Mouse (Mus musculus): ENCODE data around the gene Clec10a. TPM values are rescaled to one million over a fixed set of nuclear protein-coding genes. Genes with fewer than 3 reads are reported as not detected.
A peak's percentile ranks its signal among the peaks of the same experiment; 100 is the strongest.

The Clec10a gene
- total and polyA plus RNA-seq, 3 experiments, result 1.7 to 3.8 (median 3.2) TPM

GRCm38 (mm10) chr11:70170291-70170690 lies 14.3 kb downstream of the Clec10a start:
- Histone ChIP-seq H3K4me3 (no peak overlapping the region), H3K4me1 (ENCODE audit: control insufficient read depth, insufficient read depth, low read length) (no peaks in the 10 kb centered on the region), H3K27ac (no peak overlapping the region), H3K36me3 (ENCODE audit: control insufficient read depth, insufficient read depth, low read length) (no peaks in the 10 kb centered on the region), H3K27me3 (ENCODE audit: control insufficient read depth, insufficient read depth, low read length) (no peaks in the 10 kb centered on the region), H3K9ac (ENCODE audit: low read depth, low read length) (no peak overlapping the region), H3K79me2 (replicated peaks; ENCODE audit: control insufficient read depth, insufficient read depth, low read length) (no peaks in the 10 kb centered on the region)
- no peak for DNase-seq
- TF ChIP-seq POLR2A (IDR thresholded peaks at IDR 0.05; ENCODE audit: insufficient read depth, low read depth, low read length) (no peak), CTCF (IDR thresholded peaks at IDR 0.05) (no peak)
- 70% methylated on average over 7 of the region's 7 CpGs for WGBS
- intact Hi-C loops (cut with DNase I), result loop anchor here (5.0 kb wide), 1 partner anchor 42 kb away; the partner anchor contains the start of gene Slc16a11

DNA sequence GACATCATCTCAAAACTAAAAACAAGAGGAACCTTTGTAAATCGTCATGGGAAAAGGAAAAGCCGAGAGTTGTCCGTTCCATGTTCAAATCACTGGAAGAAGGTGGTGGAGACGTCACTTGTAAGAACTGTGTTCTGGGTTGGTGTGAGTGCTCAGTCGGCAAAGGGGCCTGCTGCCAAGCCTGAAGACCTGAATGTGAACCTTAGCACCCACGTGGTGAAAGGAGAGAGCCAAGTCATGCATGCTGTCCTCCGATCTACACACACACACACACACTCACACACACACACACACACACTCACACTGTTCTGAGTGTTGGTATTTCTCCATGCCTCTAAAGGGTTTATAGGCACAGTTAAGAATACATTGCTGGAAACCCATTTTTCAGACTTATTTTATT lies 15.2 kb downstream of the Clec10a start:
- no peak for TF ChIP-seq POLR2A (IDR thresholded peaks at IDR 0.05; ENCODE audit: insufficient read depth, low read depth, low read length)
- Histone ChIP-seq H3K9ac (ENCODE audit: low read depth, low read length) (no peak overlapping the region), H3K4me1 (ENCODE audit: control insufficient read depth, insufficient read depth, low read length) (no peaks in the 10 kb centered on the region), H3K27me3 (ENCODE audit: control insufficient read depth, insufficient read depth, low read length) (no peaks in the 10 kb centered on the region), H3K4me3 (no peak overlapping the region), H3K27ac (no peak overlapping the region), H3K36me3 (ENCODE audit: control insufficient read depth, insufficient read depth, low read length) (no peaks in the 10 kb centered on the region), H3K79me2 (replicated peaks; ENCODE audit: control insufficient read depth, insufficient read depth, low read length) (no peaks in the 10 kb centered on the region)
- no peak for DNase-seq
- WGBS, result 68% methylated on average over 7 of the region's 7 CpGs
- intact Hi-C loops (cut with DNase I), result loop anchor here (5.0 kb wide), 1 partner anchor 41 kb away; the partner anchor contains the start of gene Slc16a11

- Histone ChIP-seq H3K9ac (ENCODE audit: low read depth, low read length) (no peak overlapping the region), H3K27ac (no peak overlapping the region), H3K4me3 (no peak overlapping the region), H3K79me2 (replicated peaks; ENCODE audit: control insufficient read depth, insufficient read depth, low read length) (no peaks in the 10 kb centered on the region), H3K4me1 (ENCODE audit: control insufficient read depth, insufficient read depth, low read length) (no peaks in the 10 kb centered on the region), H3K36me3 (ENCODE audit: control insufficient read depth, insufficient read depth, low read length) (no peaks in the 10 kb centered on the region), H3K27me3 (ENCODE audit: control insufficient read depth, insufficient read depth, low read length) (no peaks in the 10 kb centered on the region)
- TF ChIP-seq CTCF (IDR thresholded peaks at IDR 0.05) (peak; percentile 60), EP300 (IDR thresholded peaks at IDR 0.05; ENCODE audit: insufficient read depth, low read depth, low read length) (no peak), POLR2A (IDR thresholded peaks at IDR 0.05; ENCODE audit: insufficient read depth, low read depth, low read length) (no peak)
- 47% methylated on average over 3 of the region's 3 CpGs for WGBS
- intact Hi-C loops (cut with DNase I), result loop anchor here (5.0 kb wide), 1 partner anchor 40 kb away; the partner anchor contains the start of gene Slc16a11
- no peak for DNase-seq
Measured at GRCm38 (mm10) chr11:70171847-70172246, 15.8 kb downstream of the Clec10a start.

DNA sequence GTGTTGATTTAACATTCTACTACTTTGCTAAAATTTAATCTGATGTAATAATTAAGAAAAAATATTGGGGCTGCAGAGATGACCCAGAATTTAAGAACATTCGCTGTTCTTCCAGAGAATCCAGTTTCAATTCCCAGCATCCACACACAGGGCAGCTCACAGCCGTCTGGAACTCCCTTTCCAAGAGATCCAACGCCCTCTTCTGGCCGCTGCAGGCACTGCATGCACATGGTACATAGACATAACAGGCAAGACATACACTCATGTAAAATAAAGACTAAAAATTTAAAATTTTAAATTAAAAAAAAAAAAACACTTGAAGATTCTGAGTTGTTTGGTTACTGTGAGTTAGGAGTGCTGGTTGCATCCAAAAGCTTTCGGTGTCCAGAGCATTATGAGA lies 16.3 kb downstream of the Clec10a start:
- H3K9ac ChIP-seq (ENCODE audit: low read depth, low read length), result no peak overlapping the region
- WGBS, result 54% methylated on average over 5 of the region's 5 CpGs
- no peaks in the 10 kb centered on the region for H3K79me2 ChIP-seq (replicated peaks; ENCODE audit: control insufficient read depth, insufficient read depth, low read length)
- intact Hi-C loops (cut with DNase I), result loop anchor here (5.0 kb wide), 1 partner anchor 40 kb away; the partner anchor contains the start of gene Slc16a11
- no peak for DNase-seq
- no peak overlapping the region for H3K27ac ChIP-seq
- H3K4me3 ChIP-seq, result no peak overlapping the region
- H3K4me1 ChIP-seq (ENCODE audit: control insufficient read depth, insufficient read depth, low read length), result no peaks in the 10 kb centered on the region
- TF ChIP-seq POLR2A (IDR thresholded peaks at IDR 0.05; ENCODE audit: insufficient read depth, low read depth, low read length) (no peak), CTCF (IDR thresholded peaks at IDR 0.05) (no peak), EP300 (IDR thresholded peaks at IDR 0.05; ENCODE audit: insufficient read depth, low read depth, low read length) (no peak)
- H3K27me3 ChIP-seq (ENCODE audit: control insufficient read depth, insufficient read depth, low read length), result no peaks in the 10 kb centered on the region
- H3K36me3 ChIP-seq (ENCODE audit: control insufficient read depth, insufficient read depth, low read length), result no peaks in the 10 kb centered on the region

- H3K4me3 ChIP-seq, result no peak overlapping the region
- no peak overlapping the region for H3K27ac ChIP-seq
- TF ChIP-seq CTCF (IDR thresholded peaks at IDR 0.05), result no peak
- TF ChIP-seq POLR2A (IDR thresholded peaks at IDR 0.05; ENCODE audit: insufficient read depth, low read depth, low read length), result no peak
- no peak for TF ChIP-seq EP300 (IDR thresholded peaks at IDR 0.05; ENCODE audit: insufficient read depth, low read depth, low read length)
- H3K4me1 ChIP-seq (ENCODE audit: control insufficient read depth, insufficient read depth, low read length), result no peaks in the 10 kb centered on the region
- no peaks in the 10 kb centered on the region for H3K27me3 ChIP-seq (ENCODE audit: control insufficient read depth, insufficient read depth, low read length)
- intact Hi-C loops (cut with DNase I), result loop anchor here (5.0 kb wide), 1 partner anchor 38 kb away; the partner anchor contains the start of gene Slc16a11
- DNase-seq, result no peak
- no peak overlapping the region for H3K9ac ChIP-seq (ENCODE audit: low read depth, low read length)
- no peaks in the 10 kb centered on the region for H3K36me3 ChIP-seq (ENCODE audit: control insufficient read depth, insufficient read depth, low read length)
- 80% methylated on average over 4 of the region's 4 CpGs for WGBS
- no peaks in the 10 kb centered on the region for H3K79me2 ChIP-seq (replicated peaks; ENCODE audit: control insufficient read depth, insufficient read depth, low read length)
Measured at GRCm38 (mm10) chr11:70174491-70174890, 18.5 kb downstream of the Clec10a start.

GRCm38 (mm10) chr11:70177647-70178046 lies 21.6 kb downstream of the Clec10a start:
- Histone ChIP-seq H3K4me1 (ENCODE audit: control insufficient read depth, insufficient read depth, low read length) (no peaks in the 10 kb centered on the region), H3K36me3 (ENCODE audit: control insufficient read depth, insufficient read depth, low read length) (no peaks in the 10 kb centered on the region), H3K9ac (ENCODE audit: low read depth, low read length) (no peak overlapping the region), H3K79me2 (replicated peaks; ENCODE audit: control insufficient read depth, insufficient read depth, low read length) (no peaks in the 10 kb centered on the region), H3K4me3 (no peak overlapping the region), H3K27ac (no peak overlapping the region), H3K27me3 (ENCODE audit: control insufficient read depth, insufficient read depth, low read length) (no peaks in the 10 kb centered on the region)
- intact Hi-C loops (cut with DNase I), result no loop called here
- WGBS, result 71% methylated on average over 8 of the region's 8 CpGs
- TF ChIP-seq EP300 (IDR thresholded peaks at IDR 0.05; ENCODE audit: insufficient read depth, low read depth, low read length) (no peak), CTCF (IDR thresholded peaks at IDR 0.05) (peak; percentile 37), POLR2A (IDR thresholded peaks at IDR 0.05; ENCODE audit: insufficient read depth, low read depth, low read length) (no peak)
- DNase-seq, result no peak

Data from heart, adult 2 months (tissue).